Mouse (Mus musculus): Measurements from ENCODE around the gene Hoxd12.

Gene Hoxd12

GRCm38 (mm10) chr2:74674881-74675665, at the start of gene Hoxd12:
Gene Hoxd12 (plus strand): TSS chr2:74675013.
- no peak for DNase-seq (ENCODE audit: low spot score in 2 of 2)

- no peak for DNase-seq (ENCODE audit: low spot score in 2 of 2)
These were observed 39.4 kb upstream of the Hoxd12 start for GRCm38 (mm10) chr2:74635412-74635811.

DNA sequence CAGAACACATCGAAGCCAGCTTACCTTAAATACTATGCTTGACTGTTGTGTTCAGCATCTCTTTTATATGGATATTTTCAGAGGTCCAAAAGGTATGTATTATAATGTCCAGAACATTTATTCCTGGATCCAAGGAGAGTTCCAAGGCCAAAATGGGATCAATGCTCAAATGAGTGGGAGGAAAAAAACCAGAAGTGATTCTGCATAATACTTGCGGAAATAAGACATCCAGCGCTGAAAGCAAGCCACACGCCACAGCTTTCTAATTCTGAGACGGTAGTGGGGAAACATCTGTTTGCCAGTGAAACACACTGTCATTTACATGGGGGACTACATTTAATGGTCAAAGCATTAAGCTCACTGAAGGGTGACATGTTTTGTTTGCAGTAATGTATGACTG, 32.4 kb upstream of the Hoxd12 start:
- DNase-seq (ENCODE audit: low spot score in 2 of 2) = no peak

DNA sequence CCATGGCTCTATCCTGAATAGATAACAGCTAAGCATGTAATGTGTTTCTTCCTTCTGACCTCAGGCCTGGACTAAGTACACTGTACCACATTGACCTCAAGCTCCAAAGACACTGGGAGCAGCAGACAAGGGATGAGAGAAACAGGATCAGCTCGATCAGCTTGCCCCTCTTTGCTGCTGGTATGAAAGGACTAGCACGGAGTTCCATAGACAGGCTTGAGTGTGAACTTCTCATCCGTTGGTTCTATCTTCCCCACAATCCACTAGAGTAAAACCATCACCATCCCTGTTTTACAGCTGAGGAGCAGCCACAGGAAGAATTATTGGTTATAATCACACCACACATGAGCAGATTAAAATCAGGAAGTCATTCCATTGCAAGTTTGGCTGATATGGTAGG, 29.2 kb upstream of the Hoxd12 start:
- no peak for DNase-seq (ENCODE audit: low spot score in 2 of 2)

DNA sequence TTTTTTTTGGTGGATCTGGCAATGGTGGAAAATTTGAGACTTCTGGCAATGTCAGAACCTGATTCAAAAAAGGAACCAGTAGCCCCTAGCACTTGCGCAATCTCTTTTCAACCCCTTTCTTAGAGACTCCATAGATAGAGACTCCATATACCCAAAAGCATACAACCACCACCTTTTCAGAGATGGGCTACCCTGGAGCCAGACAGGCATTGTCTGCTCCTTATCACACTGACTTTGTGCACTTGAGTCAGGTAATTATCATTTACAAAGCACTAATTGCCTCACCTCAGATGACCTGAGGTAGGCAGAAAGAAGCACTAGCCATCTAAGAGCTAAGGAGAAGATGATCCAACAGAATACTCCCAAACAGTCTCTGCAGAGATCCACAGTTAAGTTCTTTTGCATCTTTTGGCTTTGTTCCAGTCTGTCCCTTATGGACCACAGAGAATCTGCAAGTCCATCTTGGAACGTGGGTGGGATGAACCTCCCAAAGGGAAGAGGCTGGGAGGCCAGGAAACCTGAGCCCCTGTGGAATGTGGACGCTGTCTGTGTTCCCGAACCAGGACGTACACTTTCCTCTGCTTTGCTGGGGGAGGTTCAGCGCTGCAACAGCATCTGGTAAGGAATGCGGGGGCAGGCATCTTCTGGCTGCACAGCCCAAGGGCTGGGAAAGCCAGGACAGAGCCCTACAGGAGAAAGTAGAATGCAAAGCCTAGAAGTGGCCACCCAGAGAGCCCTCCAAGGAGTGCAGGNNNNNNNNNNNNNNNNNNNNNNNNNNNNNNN, 27.5 kb upstream of the Hoxd12 start:
- DNase-seq (ENCODE audit: low spot score in 2 of 2) = no peak

DNA sequence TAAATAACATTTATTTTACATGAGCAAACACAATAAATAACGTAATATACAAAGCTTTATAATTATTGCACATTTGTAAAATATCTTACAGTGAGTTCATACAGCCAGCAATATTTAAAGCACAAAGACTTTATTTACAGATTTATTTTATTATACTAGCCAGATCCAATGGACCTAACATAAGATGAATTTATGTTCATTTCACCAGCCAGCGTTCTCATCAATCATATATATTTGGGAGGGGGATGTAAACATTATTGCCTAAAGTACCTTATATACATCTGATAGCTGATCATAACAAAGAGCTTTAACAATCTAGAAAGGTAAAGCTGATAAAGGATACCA, 21.8 kb upstream of the Hoxd12 start:
- no peak for DNase-seq (ENCODE audit: low spot score in 2 of 2)

DNA sequence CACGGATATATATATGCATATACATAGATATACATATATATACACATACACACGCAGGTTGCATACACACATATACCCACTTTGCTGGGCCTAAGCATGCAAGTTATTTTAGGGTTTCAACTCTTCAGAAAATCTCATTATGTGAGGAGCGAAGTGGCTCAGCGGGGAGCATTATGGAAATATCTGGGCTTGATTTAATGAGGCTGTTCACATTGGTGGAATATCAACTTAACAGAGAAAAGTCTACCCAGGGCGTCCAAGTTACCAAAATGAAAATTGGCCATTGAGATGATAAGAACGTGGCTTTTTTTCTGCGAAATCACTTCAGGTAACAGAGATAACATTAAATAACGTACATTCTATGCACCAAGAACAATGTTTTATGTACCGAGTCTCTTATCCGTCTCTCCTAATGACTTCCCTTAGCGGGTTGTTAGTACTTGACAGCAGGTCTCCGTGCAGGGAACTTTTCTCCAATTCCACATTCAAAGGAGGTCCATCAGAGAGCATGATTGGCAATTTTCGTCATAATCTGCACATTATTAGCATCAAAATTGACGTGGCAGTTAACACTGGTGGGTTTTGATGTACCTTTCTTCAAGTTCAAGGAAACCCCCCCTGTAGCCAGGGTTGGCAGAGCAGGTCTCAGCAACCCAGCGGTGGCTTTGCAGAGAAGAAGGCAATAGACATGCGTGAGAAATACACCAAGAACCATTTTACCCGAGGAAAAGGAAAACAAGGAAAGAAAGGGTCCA, 20.9 kb upstream of the Hoxd12 start:
- no peak for DNase-seq (ENCODE audit: low spot score in 2 of 2)

DNA sequence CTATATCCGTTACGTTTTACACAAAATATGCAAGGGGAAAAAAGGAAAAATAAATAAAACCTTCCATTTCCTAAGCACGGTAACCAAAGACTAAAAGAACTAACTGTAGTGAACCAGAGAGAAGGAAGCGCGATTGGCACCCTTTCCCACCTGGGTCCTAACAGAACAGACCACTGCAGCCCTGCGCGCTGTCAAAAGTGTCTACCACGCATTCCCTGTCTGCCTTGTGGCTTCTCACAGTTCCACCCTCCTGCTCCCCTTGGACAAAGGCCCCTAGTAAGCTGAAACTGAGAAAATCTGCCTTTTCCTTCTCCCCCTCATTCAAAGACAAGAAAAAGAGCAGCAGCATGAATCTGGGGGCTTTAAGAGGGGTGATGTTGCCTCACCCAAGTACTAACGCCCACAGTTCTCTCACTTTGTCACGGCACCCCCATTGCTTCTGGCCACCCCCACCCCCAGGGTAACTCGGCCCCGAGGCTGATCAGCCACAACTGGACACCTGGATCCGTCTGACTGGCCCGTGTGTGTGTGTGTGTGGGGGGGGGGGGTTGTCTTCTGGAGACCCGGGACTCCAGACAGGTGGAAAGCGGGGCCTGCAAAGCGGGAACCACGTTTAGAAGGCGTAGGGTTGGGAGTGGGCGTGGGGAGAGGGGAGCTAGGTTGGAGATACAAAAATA, 19.9 kb upstream of the Hoxd12 start:
- DNase-seq (ENCODE audit: low spot score in 2 of 2) = no peak

DNA sequence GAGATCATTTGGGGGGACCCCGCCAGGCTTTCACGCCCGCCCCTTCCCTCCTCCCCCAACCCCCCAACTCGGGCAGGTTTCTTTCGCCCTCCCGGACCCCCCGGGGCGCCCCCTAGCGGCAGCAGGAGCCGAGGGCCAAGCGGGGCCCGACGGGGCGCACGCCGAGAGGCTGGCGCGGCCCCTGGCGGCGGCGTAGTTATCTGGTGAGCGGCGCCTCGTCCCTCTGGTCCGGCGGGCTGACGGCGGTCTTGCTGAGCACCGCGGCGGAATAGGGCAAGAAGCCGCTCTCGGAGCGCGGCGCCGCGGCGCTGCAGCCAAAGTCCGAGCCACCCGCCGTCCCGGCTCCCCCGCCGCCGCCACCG, 19.4 kb upstream of the Hoxd12 start:
- DNase-seq (ENCODE audit: low spot score in 2 of 2) = no peak

DNA sequence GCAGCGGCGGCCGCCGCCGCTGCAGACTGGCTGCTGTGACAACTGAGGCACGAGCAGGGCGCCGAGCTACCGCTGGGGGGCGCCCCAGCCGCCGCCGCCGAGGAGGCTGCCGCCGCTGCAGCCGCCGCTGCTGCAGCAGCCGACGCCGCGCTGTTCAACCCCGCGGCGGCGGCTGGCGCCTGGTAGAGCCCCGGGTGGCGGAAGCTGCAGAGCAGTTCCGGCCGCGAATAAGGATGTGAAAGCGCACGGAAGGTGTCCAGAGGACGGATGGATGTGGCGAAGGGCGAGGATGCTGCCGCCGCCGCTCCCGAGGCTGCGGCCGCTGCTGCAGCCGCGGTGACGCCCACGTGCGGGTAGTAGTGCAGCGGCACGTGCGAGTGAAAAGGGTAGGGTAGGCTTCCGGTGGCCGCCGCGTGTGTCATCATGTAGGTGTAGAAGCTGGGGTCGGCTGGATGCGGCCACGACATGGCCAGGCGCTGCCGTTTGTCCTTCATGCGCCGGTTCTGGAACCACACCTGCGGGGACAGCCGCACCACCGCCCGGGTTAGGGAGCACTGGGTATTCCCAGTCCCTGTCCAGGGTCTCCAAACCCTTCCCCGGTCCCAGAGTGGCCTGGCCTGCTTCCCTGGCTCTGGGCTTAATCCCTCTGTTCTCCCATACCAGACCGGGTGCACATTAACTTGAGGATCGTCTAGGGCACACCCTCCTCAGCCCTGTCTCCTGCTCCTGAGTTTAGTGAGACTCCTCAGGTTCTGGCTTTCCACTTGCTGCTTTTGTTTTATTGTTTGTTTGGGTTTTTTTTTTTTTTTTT, 18.8 kb upstream of the Hoxd12 start:
- no peak for DNase-seq (ENCODE audit: low spot score in 2 of 2)

- DNase-seq (ENCODE audit: low spot score in 2 of 2) = no peak
These were observed 18.2 kb upstream of the Hoxd12 start for GRCm38 (mm10) chr2:74656632-74657021.

DNA sequence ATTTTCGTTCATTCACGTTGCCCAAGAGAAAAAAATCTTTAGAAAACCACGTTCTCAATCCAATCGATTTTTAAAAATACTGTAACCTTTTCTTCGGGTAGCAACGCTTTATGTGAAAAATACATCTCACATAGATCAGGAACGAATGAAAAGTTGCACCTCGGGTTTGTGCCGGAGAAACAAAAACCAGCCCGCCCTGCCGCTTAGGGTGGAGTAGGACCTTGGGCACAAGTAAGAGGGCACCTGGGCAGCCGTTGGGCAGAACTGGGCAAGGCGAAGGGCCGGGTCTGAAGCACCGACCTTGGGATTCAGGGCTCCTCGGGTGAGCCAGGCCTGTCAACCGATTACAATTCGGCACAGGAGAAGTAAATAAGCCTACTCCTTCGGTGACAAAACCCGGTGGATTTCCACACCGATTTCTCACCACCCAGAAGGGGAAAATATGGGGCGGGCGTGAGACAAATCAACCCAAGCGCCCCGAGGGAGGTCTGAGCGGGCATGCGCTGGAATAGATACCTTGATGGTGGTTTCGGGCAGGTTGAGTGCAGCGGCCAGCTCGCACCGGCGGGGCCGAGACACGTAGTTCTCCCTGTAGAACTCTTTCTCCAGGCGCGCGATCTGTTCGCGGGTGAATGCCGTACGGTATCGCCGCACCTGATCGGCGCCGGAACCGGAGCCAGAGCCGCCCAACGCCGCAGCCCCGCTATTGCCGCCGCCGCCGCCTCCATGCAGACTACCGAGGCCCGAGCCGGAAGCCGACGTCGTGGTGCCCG, 17.4 kb upstream of the Hoxd12 start:
- no peak for DNase-seq (ENCODE audit: low spot score in 2 of 2)

GRCm38 (mm10) chr2:74658024-74658666, 16.7 kb upstream of the Hoxd12 start:
- no peak for DNase-seq (ENCODE audit: low spot score in 2 of 2)

DNA sequence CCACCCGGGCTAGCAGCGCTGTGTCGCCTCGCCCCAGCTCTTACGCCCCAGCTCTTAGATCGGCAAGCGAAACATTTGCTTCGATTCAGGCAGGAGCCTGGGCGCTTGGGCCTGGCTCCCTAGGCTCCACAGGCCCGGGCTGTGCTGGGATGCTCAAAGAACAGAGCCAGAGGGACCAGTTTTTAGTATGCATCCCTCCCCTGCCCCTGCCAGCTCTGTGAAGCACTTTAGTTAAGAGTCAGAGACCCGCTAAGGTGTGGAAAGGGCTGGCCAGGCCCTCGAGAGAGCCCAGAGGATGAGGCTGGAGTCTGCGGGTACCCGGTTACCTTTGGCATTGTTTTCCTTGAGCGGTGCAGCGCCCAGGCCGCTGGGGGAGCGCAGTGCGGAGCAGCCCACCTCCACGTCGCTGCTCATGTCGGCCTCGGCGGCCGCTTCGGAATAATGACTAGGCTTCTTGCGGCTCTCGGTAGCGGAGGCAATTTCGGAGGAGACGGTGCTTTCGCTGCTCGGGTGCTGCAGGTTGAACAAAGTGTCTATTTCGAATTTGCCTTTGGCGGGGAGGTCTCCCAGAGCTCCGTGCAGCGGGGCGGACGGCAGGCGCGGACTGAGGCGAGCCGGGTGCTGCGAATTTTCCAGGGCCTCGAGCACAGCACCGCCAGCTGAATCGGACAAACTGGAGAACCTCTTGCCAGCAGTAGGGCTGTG, 16.0 kb upstream of the Hoxd12 start:
- DNase-seq (ENCODE audit: low spot score in 2 of 2) = no peak

DNA sequence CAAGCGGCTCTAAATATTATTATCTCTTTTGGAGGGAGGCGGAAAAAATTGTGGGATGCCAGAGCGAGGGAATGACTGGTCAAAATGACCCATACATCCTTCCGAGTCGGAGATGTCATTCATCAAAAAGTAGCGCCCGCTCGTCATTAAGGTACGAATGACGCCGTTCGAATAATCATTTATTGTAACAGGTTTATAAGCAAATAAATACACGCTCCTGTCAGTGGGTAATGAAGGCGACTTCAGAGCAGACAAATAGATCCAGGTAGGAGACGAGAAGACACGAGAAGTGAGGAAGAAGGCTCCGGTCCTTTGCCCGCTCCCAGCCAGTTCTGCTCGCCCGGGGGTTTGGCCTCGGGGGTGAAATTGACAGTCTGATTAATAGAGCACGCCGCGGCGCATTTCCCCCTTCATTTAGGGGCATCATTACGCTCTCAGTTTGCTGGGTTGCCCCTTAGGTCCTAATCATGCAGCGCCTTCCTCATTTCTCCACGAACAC, 15.3 kb upstream of the Hoxd12 start, which contains the start of gene Evx2:
Evx2 (minus strand) TSS at position 51 of the 499 bp plus-strand sequence.
- no peak for DNase-seq (ENCODE audit: low spot score in 2 of 2)

DNA sequence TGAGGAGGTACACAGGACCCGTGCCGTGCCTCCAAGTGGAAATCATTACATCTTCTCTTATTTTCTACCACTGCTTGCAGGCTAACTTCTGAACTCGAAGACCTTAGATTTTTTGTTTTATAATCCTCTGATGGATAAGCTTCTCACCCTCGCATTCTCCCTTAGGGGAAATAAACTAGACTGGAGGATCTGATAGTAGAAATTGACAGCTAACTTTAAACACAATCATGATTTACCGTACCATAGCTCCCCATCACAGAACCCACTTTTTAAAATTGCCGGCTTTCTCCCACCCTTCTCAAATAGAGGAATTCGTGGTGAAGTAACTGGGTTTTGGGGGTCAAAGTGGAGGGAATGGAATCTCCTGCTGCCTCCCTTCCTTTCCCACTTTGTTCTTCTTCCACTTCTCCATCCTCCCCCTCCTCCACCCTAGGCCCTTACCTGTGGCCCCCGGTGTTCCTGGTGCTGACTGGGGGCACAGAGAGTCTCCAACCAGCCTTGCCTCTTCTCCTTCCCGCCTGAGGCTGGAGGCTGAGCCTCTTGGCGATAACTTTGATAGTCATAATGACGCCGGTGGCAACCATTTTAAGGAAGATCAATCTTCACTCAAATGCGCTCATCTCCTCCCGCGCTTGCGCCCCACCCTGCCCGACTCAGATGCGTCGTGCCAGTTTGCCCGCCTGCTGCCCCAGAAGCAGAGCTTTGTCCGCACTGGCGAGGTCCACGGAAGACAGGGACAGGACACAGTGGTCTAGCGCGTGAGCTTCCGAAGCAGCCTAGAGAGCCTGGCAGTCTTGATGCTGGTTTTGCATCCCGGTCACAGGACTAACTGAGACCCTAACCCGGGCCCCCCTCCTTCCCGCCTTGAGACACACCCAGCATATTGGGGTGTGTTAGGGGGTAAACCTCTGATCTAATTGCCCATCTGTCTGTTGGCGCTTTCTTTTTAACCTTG, 14.1 kb upstream of the Hoxd12 start:
- no peak for DNase-seq (ENCODE audit: low spot score in 2 of 2)

DNA sequence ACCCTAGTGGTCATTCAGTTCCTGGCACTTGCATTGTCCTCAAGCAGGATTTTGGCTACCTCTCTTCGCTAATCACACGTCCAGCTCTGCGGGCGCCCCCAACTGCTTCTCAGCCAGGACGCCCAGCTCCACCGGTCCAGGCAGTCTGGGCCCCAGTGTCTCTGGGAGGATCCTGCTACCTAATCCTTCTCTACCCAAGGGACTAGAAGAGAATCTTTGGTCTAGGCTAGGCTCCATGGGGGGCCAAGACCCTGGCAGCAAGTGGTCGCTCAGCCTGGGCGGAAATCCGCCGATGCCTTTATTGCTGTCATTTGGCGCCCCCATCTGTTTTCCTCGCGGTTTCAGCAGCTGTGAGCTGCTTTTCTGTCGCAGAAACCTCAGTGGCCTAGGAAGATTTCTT, 13.1 kb upstream of the Hoxd12 start:
- no peak for DNase-seq (ENCODE audit: low spot score in 2 of 2)
